Mouse (Mus musculus): ENCODE results near the gene Slc25a21. TPM values are rescaled to one million over a fixed set of nuclear protein-coding genes. Genes with fewer than 3 reads are reported as not detected.
A peak's percentile ranks its signal among the peaks of the same experiment; 100 is the strongest.
"Not testable (repeated sequence)": the region's sequence is repeated elsewhere in the genome, so short reads cannot be mapped to it uniquely, and the experiment has no call there.

Gene Slc25a21
- polyA plus RNA-seq, 1 experiment, result 9.5 TPM

DNA sequence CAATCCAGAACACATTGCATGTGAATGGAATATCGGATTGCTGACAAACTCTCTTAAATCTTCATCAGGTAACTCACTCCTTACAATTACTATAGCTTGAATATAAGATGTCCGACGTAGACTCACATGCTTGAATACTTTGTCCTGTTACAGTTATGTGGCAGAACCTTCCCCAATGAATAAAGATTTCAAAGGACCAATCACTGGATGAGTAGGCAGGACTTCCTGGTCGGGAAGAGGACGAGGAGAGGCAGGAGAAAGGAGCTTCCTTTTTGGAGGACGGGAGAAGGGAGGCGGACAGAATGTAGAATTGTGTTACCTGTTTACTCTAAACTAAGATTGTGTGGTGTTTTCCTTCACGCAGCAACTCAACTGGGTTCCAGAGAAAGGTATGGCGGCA is 29.1 kb upstream of the Slc25a21 start:
- H3K4me3 ChIP-seq (replicated peaks; ENCODE audit: control insufficient read depth, low read depth, low read length), result no peak overlapping the region
- H3K4me1 ChIP-seq (ENCODE audit: control insufficient read depth, insufficient read depth, low read length), result no peaks in the 10 kb centered on the region; the same call in 1 of the 2 replicates
- WGBS, result 86% methylated on average over 9 of the region's 9 CpGs
- no peak overlapping the region for H3K27ac ChIP-seq (ENCODE audit: control insufficient read depth, insufficient read depth, low read depth, low read length, poor library complexity)
- no peak for TF ChIP-seq POLR2A (IDR thresholded peaks at IDR 0.05; ENCODE audit: borderline replicate concordance, control insufficient read depth, low read depth, low read length)
- TF ChIP-seq CTCF (IDR thresholded peaks at IDR 0.05; ENCODE audit: control insufficient read depth, insufficient read depth, low read length), result no peak

DNA sequence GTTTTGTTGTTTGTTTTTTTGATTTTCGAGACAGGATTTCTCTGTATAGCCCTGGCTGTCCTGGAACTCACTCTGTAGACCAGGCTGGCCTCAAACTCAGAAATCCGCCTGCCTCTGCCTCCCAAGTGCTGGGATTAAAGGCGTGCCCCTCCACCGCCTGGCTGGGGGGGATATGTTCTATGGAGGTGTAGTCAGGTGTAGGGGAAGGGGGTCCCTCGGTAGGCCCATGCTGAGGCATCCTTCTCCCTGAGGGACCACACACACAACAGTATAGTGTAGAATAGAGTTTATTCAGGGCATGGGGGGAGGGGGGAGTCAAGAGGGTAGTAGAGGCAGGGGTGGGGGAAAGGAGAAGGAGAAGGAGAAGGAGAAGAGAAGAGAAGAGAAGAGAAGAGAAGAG is 15.2 kb upstream of the Slc25a21 start:
- not testable (repeated sequence) for H3K27ac ChIP-seq (ENCODE audit: control insufficient read depth, insufficient read depth, low read depth, low read length, poor library complexity); H3K4me3 ChIP-seq (replicated peaks; ENCODE audit: control insufficient read depth, low read depth, low read length); H3K4me1 ChIP-seq (ENCODE audit: control insufficient read depth, insufficient read depth, low read length)
- WGBS, result 67% methylated on average over 5 of the region's 5 CpGs

DNA sequence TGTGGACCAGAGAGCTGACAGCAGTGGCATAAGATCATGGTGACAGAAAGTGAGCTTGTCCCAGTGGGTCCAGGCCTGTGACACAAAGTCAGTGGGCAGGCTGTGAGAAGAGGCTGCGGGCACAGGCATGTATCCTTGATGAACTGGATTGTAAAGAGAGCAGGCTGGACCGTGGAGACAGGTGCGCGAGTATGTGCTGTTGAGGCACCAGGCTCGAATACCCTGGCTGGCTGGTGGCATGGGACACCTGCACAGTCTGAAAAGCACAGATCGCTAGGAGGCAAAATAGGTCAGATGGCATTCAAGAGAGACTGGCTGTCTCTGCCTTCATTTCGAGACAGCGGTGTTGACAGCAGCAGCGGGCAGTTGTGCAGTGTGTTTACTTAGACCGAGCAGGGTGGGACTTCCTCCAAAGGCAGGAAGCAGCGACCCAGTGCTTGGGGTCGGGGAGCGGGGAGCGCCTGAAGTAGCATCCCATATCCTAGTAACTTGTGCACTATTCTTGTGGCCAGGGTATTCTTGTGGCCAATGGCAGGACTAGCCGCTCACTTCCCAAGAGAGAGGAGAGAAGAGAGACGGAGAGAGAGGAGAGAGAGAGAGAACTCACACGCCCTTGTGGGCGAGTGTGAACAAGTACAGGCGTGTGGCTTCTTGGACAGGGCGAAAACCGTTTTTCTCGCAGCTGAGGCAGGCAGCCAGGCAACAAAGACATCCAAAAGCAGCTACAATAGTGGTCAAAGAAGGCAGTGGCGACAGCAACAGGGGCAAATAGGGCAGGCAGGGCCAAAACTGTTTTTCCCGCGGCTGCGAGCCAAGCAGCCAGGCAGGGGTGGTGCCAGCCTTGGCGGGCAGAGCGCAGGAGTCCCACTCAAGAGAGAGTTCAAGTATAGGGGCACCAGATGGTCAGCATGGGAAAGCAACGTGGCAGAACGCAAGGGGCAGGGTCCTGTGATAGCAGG is 14.4 kb upstream of the Slc25a21 start:
- Histone ChIP-seq H3K4me1 (ENCODE audit: control insufficient read depth, insufficient read depth, low read length) (peaks cover 5% of the 10 kb centered on the region), H3K27ac (ENCODE audit: control insufficient read depth, insufficient read depth, low read depth, low read length, poor library complexity) (peak overlapping the region; percentile 64; the same call in 1 of the 2 replicates), H3K4me3 (replicated peaks; ENCODE audit: control insufficient read depth, low read depth, low read length) (peak overlapping the region; percentile 77)
- TF ChIP-seq POLR2A (IDR thresholded peaks at IDR 0.05; ENCODE audit: borderline replicate concordance, control insufficient read depth, low read depth, low read length), result peak; percentile 15; the same call in 1 of the 2 replicates
- no peak for TF ChIP-seq CTCF (IDR thresholded peaks at IDR 0.05; ENCODE audit: control insufficient read depth, insufficient read depth, low read length)
- WGBS, result 7% methylated on average over 30 of the region's 30 CpGs

DNA sequence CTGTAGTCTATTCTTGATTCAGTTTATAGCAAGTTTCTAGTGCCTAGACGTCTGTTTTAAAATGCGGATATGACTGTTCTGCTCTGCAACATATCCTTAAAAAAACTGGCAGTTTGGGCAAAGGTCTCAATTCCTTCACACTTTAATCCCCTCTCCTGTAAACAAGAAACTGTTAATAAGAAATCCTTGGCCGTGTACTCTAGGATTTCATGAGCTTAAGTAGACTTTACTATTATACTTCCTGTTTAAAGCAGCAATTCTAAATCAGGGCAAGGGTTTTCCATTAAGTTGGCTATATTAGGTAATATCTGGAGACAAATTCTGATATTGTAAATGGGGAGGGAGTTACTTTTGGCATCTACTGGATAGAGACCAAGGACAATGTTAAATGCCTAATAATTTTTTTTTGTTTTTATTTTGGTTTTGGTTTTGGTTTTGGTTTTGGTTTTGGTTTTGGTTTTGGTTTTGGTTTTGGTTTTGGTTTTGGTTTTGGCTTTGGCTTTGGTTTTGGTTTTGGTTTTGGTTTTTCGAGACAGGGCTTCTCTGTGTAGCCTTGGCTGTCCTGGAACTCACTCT is 7.1 kb upstream of the Slc25a21 start:
- TF ChIP-seq CTCF (IDR thresholded peaks at IDR 0.05; ENCODE audit: control insufficient read depth, insufficient read depth, low read length) (no peak), POLR2A (IDR thresholded peaks at IDR 0.05; ENCODE audit: borderline replicate concordance, control insufficient read depth, low read depth, low read length) (no peak)
- H3K27ac ChIP-seq (ENCODE audit: control insufficient read depth, insufficient read depth, low read depth, low read length, poor library complexity), result no peak overlapping the region
- H3K4me1 ChIP-seq (ENCODE audit: control insufficient read depth, insufficient read depth, low read length), result no peaks in the 10 kb centered on the region
- no peak overlapping the region for H3K4me3 ChIP-seq (replicated peaks; ENCODE audit: control insufficient read depth, low read depth, low read length)
- WGBS, result 77% methylated on average over 4 of the region's 4 CpGs

DNA sequence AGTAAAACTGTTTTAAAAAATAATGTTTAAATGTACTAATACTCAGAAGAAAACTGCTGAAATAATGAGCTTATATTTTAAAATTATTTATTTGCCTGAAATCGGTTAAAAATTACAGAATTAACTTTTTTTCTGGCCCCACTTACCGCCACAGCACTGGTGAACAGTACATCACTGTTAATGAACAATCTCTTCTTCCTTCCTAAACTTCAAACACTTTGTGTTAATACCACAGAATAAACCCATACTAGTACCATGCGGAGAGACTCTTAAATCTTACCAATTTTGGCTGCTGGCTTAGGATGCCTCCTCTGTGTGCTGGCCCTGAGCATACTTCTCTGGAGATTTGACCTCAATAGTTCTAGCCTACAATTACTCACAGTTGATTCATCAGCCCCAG is 4.6 kb upstream of the Slc25a21 start:
- Histone ChIP-seq H3K4me1 (ENCODE audit: control insufficient read depth, insufficient read depth, low read length) (no peaks in the 10 kb centered on the region; the same call in 1 of the 2 replicates), H3K27ac (ENCODE audit: control insufficient read depth, insufficient read depth, low read depth, low read length, poor library complexity) (no peak overlapping the region), H3K4me3 (replicated peaks; ENCODE audit: control insufficient read depth, low read depth, low read length) (no peak overlapping the region)
- WGBS, result 93% methylated on average over 3 of the region's 3 CpGs
- no peak for TF ChIP-seq CTCF (IDR thresholded peaks at IDR 0.05; ENCODE audit: control insufficient read depth, insufficient read depth, low read length)
- no peak for TF ChIP-seq POLR2A (IDR thresholded peaks at IDR 0.05; ENCODE audit: borderline replicate concordance, control insufficient read depth, low read depth, low read length)

DNA sequence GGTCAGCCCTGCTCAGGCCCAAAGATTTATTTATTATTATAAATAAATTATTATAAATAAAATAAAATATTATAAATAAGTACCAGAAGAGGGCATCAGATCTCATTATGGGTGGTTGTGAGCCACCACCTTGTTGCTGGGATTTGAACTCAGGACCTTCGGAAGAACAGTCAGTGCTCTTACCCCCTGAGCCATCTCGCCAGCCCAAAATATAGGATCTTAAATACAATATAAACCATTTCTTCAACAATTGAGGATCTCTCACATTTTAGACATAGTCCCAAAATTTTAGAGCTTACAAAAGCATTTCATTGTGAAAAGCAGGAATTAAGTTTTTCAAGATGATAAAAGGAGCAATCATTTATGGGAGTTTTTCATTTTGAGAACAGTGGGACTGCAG is 2.2 kb upstream of the Slc25a21 start:
- H3K27ac ChIP-seq (ENCODE audit: control insufficient read depth, insufficient read depth, low read depth, low read length, poor library complexity), result no peak overlapping the region
- no peak overlapping the region for H3K4me3 ChIP-seq (replicated peaks; ENCODE audit: control insufficient read depth, low read depth, low read length)
- 93% methylated on average over 2 of the region's 2 CpGs for WGBS
- TF ChIP-seq POLR2A (IDR thresholded peaks at IDR 0.05; ENCODE audit: borderline replicate concordance, control insufficient read depth, low read depth, low read length), result no peak
- TF ChIP-seq CTCF (IDR thresholded peaks at IDR 0.05; ENCODE audit: control insufficient read depth, insufficient read depth, low read length), result no peak
- no peaks in the 10 kb centered on the region; the same call in 1 of the 2 replicates for H3K4me1 ChIP-seq (ENCODE audit: control insufficient read depth, insufficient read depth, low read length)

DNA sequence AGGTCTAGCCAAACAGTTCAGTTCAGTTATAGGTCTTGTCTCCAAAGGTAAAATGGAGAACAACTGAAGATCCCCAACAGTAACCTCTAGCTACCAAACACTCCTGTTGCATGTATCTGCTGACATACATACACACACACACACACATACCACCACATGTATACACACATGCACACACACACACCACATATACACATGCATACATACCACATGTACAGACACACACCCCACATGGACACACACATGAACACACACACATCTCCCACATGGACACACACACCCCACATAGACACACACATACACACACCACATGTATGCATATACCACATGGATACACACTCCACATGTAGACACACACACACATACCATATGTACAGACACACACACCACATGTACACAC is 997 bp upstream of the Slc25a21 start:
- Histone ChIP-seq H3K4me1 (ENCODE audit: control insufficient read depth, insufficient read depth, low read length) (no peaks in the 10 kb centered on the region; the same call in 1 of the 2 replicates), H3K27ac (ENCODE audit: control insufficient read depth, insufficient read depth, low read depth, low read length, poor library complexity) (peak overlapping the region; percentile 33; the same call in 1 of the 2 replicates), H3K4me3 (replicated peaks; ENCODE audit: control insufficient read depth, low read depth, low read length) (no peak overlapping the region)
- TF ChIP-seq POLR2A (IDR thresholded peaks at IDR 0.05; ENCODE audit: borderline replicate concordance, control insufficient read depth, low read depth, low read length), result no peak
- TF ChIP-seq CTCF (IDR thresholded peaks at IDR 0.05; ENCODE audit: control insufficient read depth, insufficient read depth, low read length), result no peak

DNA sequence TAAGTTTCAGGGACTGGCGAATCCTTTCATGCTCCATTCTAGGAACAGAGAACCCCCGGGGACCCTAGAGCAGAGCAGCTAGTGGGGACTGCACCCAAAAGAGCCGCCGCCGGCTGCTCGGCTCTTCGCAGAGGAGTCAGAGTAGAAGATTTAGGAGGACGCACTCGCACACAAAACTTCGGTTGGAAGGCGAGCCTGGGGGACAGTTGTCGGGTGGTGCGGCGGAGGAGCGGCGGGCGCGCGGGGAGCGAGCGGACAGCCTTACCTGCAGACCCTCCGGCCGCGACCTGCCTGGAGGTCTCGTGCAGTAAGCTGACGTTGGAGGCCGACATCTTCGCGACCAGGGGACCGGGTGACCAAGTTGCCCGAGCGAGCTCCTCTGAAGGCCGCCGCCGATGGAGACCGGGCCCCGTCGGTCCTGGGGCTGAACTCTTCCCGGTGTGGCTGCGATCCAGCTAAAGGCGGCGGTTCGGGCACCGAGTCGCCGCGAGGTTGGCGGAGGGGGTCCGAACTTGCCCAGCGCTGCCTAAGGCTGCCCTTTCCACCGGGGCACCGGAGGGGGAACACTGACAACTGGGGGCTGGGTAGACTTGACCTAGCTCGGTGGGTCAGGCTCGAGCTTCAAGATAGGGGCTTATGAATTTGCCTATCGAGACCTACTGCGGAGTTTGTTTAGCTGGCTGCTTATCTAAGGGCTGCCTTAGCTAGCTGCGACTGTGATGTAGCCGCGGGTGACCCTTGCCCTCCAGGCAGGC is 487 bp downstream of the Slc25a21 start:
- no peaks in the 10 kb centered on the region; the same call in 1 of the 2 replicates for H3K4me1 ChIP-seq (ENCODE audit: control insufficient read depth, insufficient read depth, low read length)
- H3K27ac ChIP-seq (ENCODE audit: control insufficient read depth, insufficient read depth, low read depth, low read length, poor library complexity), result peak overlapping the region; percentile 96
- 3% methylated on average over 59 of the region's 59 CpGs for WGBS
- peak overlapping the region; percentile 75 for H3K4me3 ChIP-seq (replicated peaks; ENCODE audit: control insufficient read depth, low read depth, low read length)
- TF ChIP-seq POLR2A (IDR thresholded peaks at IDR 0.05; ENCODE audit: borderline replicate concordance, control insufficient read depth, low read depth, low read length) (no peak; the same call in 1 of the 2 replicates), CTCF (IDR thresholded peaks at IDR 0.05; ENCODE audit: control insufficient read depth, insufficient read depth, low read length) (no peak)

All from bone marrow, adult 2 months (tissue).